Mouse (Mus musculus) limb, embryonic 14.5 days (tissue): Measurements from ENCODE around the gene Gm20388. TPM values are rescaled to one million over a fixed set of nuclear protein-coding genes. Genes with fewer than 3 reads are reported as not detected.
A peak's percentile ranks its signal among the peaks of the same experiment; 100 is the strongest.

Experiments
- ATAC-seq: fragments of 200-750 bp; cut with Nextera tagmentation; 2 replicates; pipeline ENCODE4 v1.8.0; 2017; ENCODE audit warnings: low read depth, moderate number of reproducible peaks, moderate TSS enrichment; ENCODE audit not compliant: low FRiP score
- DNase-seq: peaks from one replicate; pipeline ENCODE4 v3.0.0-alpha.2; 2015; ENCODE audit warnings: low spot score
- H3K27ac ChIP-seq: fragments of 300-500 bp; sonication (generic); replicated peaks from 2 replicates; pipeline ENCODE4 v1.5.1; 2014; ENCODE audit warnings: low read depth, mild to moderate bottlenecking, low read length, moderate library complexity, mixed read lengths
- H3K27me3 ChIP-seq: fragments of 300-500 bp; sonication (generic); 2 replicates; pipeline ENCODE4 v1.6.1; 2014; ENCODE audit warnings: low read length, mixed read lengths; ENCODE audit not compliant: control insufficient read depth, insufficient read depth
- H3K36me3 ChIP-seq: fragments of 300-500 bp; sonication (generic); 2 replicates; pipeline ENCODE4 v1.6.1; 2014; ENCODE audit warnings: mild to moderate bottlenecking, low read length, moderate library complexity, mixed read lengths; ENCODE audit not compliant: control insufficient read depth, insufficient read depth
- H3K4me1 ChIP-seq: fragments of 300-500 bp; sonication (generic); 2 replicates; pipeline ENCODE4 v1.6.1; 2014; ENCODE audit warnings: antibody characterized with exemption, low read length, mixed read lengths; ENCODE audit not compliant: control insufficient read depth, insufficient read depth
- H3K4me2 ChIP-seq: fragments of 300-500 bp; sonication (generic); replicated peaks from 2 replicates; pipeline ENCODE4 v1.6.1; 2014; ENCODE audit warnings: low read depth, mild to moderate bottlenecking, low read length, moderate library complexity; ENCODE audit not compliant: severe bottlenecking
- H3K4me3 ChIP-seq: fragments of 300-500 bp; sonication (generic); replicated peaks from 2 replicates; pipeline ENCODE4 v1.5.1; 2014; ENCODE audit warnings: low read length
- H3K9ac ChIP-seq: fragments of 300-500 bp; sonication (generic); 2 replicates; pipeline ENCODE4 v1.6.1; 2014; ENCODE audit warnings: mild to moderate bottlenecking, low read depth, low read length, moderate library complexity; ENCODE audit not compliant: severe bottlenecking
- H3K9me3 ChIP-seq: fragments of 300-500 bp; sonication (generic); 2 replicates; pipeline ENCODE4 v1.6.1; 2016; ENCODE audit warnings: low read length; ENCODE audit not compliant: control insufficient read depth
- POLR2A ChIP-seq: fragments of 200-500 bp; IDR thresholded peaks from 2 replicates; pipeline ENCODE4 v1.8.0; 2012; ENCODE audit warnings: inconsistent platforms, mild to moderate bottlenecking, moderate library complexity, borderline replicate concordance; ENCODE audit not compliant: insufficient read depth, insufficient read length; ENCODE audit errors: extremely low read depth
- WGBS: fragments of 180-500 bp; shearing (Covaris S2); extraction: QIAGEN DNeasy Blood & Tissue Kit; methylation state at CpG from one replicate; pipeline ENCODE4 v1.1.7; 2014; 5-methylcytosine and 5-hydroxymethylcytosine counted together
- polyA plus RNA-seq, 2 experiments: library from polyadenylated mRNA; depleted of rRNA in 1 of 2; stranded (reverse) in 1 of 2; unstranded in 1 of 2; fragments of >200 nt; fragmentation: Nextera tagmentation in 1 of 2; extraction: Ambion mirVana in 1 of 2; gene quantifications; 2 replicates each; pipeline versions ENCODE4 v1.2.1 to v1.2.3; 2012 to 2014

Gm20388 gene
- polyA plus RNA-seq, 2 experiments, result 1.9 to 49.9 TPM

- H3K9me3 ChIP-seq, result no peaks in the 10 kb centered on the region
- H3K27ac ChIP-seq, result 0 out of 2 replicates have a peak overlapping the region, but pooled peaks have one; percentile 38
- no peaks in the 10 kb centered on the region for H3K36me3 ChIP-seq
- H3K9ac ChIP-seq, result no peak overlapping the region
- no peaks in the 10 kb centered on the region for H3K27me3 ChIP-seq
- H3K4me3 ChIP-seq, result no peak overlapping the region
- H3K4me2 ChIP-seq, result no peak overlapping the region
- DNase-seq, result peak; percentile 23
- WGBS, result 62% methylated on average over 7 of the region's 7 CpGs
- H3K4me1 ChIP-seq, result peaks cover 25% of the 10 kb centered on the region
- ATAC-seq, result no peak
- no peak for TF ChIP-seq POLR2A
Measured at GRCm38 (mm10) chr8:122099711-122100220, 2189.1 kb downstream of the Gm20388 start.

- Histone ChIP-seq H3K27me3 (no peaks in the 10 kb centered on the region), H3K9ac (no peak overlapping the region), H3K4me1 (peaks cover 25% of the 10 kb centered on the region), H3K4me2 (no peak overlapping the region), H3K36me3 (no peaks in the 10 kb centered on the region), H3K9me3 (no peaks in the 10 kb centered on the region), H3K27ac (peak overlapping the region; percentile 52; the same call in 1 of the 2 replicates), H3K4me3 (no peak overlapping the region)
- WGBS, result 59% methylated on average over 5 of the region's 5 CpGs
- no peak for TF ChIP-seq POLR2A
- ATAC-seq (no peak), DNase-seq (no peak)
Measured at GRCm38 (mm10) chr8:122101816-122102215, 2191.2 kb downstream of the Gm20388 start.

GRCm38 (mm10) chr8:122102286-122102685 lies 2191.6 kb downstream of the Gm20388 start:
- DNase-seq (peak; percentile 27), ATAC-seq (no peak)
- TF ChIP-seq POLR2A, result no peak
- Histone ChIP-seq H3K27me3 (no peaks in the 10 kb centered on the region), H3K9me3 (no peaks in the 10 kb centered on the region), H3K4me1 (peaks cover 25% of the 10 kb centered on the region), H3K27ac (peak overlapping the region; percentile 72), H3K9ac (no peak overlapping the region), H3K4me3 (no peak overlapping the region), H3K4me2 (no peak overlapping the region), H3K36me3 (no peaks in the 10 kb centered on the region)
- 35% methylated on average over 8 of the region's 8 CpGs for WGBS

GRCm38 (mm10) chr8:122103241-122103640 lies 2192.6 kb downstream of the Gm20388 start:
- Histone ChIP-seq H3K4me2 (no peak overlapping the region), H3K9ac (no peak overlapping the region), H3K27me3 (no peaks in the 10 kb centered on the region), H3K27ac (peak overlapping the region; percentile 15; the same call in 1 of the 2 replicates), H3K9me3 (no peaks in the 10 kb centered on the region), H3K36me3 (no peaks in the 10 kb centered on the region), H3K4me1 (peaks cover 25% of the 10 kb centered on the region), H3K4me3 (no peak overlapping the region)
- TF ChIP-seq POLR2A, result no peak
- WGBS, result 54% methylated on average over 9 of the region's 9 CpGs
- ATAC-seq, result no peak
- DNase-seq, result no peak

GRCm38 (mm10) chr8:122104658-122105057 lies 2194.0 kb downstream of the Gm20388 start:
- Histone ChIP-seq H3K27ac (no peak overlapping the region), H3K4me2 (no peak overlapping the region), H3K27me3 (no peaks in the 10 kb centered on the region), H3K4me3 (no peak overlapping the region), H3K9ac (no peak overlapping the region), H3K4me1 (peaks cover 24% of the 10 kb centered on the region), H3K9me3 (no peaks in the 10 kb centered on the region), H3K36me3 (no peaks in the 10 kb centered on the region)
- no peak for TF ChIP-seq POLR2A
- WGBS, result 63% methylated on average over 4 of the region's 4 CpGs
- no peak for ATAC-seq
- no peak for DNase-seq

DNA sequence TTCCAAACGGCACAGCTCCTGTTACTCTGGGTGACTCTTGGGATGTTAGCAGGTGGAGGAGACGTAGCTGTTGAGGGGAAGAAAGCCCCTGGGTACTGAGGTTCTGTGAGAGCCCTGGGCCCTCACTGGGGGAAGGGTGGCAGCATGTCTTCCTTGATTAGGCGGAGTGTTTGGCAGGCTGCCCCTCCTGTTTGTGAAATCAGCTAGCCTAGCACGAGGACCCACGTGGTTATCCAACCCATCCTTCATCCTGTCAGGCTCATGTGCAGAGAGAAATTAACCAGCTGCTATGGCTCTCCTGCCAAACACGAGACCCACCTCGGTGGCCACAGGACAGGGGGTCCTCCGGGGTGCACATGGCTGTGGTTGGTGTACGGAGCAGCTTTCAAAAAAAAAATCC lies 2195.6 kb downstream of the Gm20388 start:
- Histone ChIP-seq H3K4me3 (no peak overlapping the region), H3K36me3 (no peaks in the 10 kb centered on the region), H3K4me1 (peaks cover 20% of the 10 kb centered on the region), H3K27ac (no peak overlapping the region), H3K4me2 (no peak overlapping the region), H3K9ac (no peak overlapping the region), H3K27me3 (no peaks in the 10 kb centered on the region), H3K9me3 (no peaks in the 10 kb centered on the region)
- no peak for ATAC-seq
- TF ChIP-seq POLR2A, result no peak
- DNase-seq, result peak; percentile 32
- 45% methylated on average over 9 of the region's 9 CpGs for WGBS
